Mouse (Mus musculus): Measurements from ENCODE around the gene Slc8b1. TPM values are rescaled to one million over a fixed set of nuclear protein-coding genes. Genes with fewer than 3 reads are reported as not detected.

The Slc8b1 gene
- total RNA-seq, 2 experiments from 2014 or later, result 12.5 to 13.9 TPM

- intact Hi-C loops (cut with DNase I), result no loop called here
- DNase-seq, result no peak
These were observed 72.5 kb downstream of the Slc8b1 start for GRCm38 (mm10) chr5:120583511-120583910.

Other genes with a start within 250 kb of the Slc8b1 start
- gene Lhx5, start 79.5 kb upstream of the Slc8b1 start, total RNA-seq (2021), result not detected
- gene Sdsl, start 38.4 kb upstream of the Slc8b1 start, total RNA-seq (2021), result 1 to 10 TPM; 8.3 to 9.1 TPM
- gene Sds, start 34.6 kb upstream of the Slc8b1 start, total RNA-seq (2021), result 1 to 10 TPM; 1.2 to 2.2 TPM
- 10 to 100 TPM; 37.3 to 49.8 TPM for gene Plbd2, start 7.5 kb upstream of the Slc8b1 start, total RNA-seq (2021)
- 10 to 100 TPM; 32.5 to 36.0 TPM for gene Tpcn1, start 77.5 kb downstream of the Slc8b1 start, total RNA-seq (2021)
- not detected for gene Iqcd, start 77.8 kb downstream of the Slc8b1 start, total RNA-seq (2021)
- gene Rita1, start 101.4 kb downstream of the Slc8b1 start, total RNA-seq (2021), result 10 to 100 TPM; 15.0 to 17.1 TPM
- gene Ddx54, start 101.6 kb downstream of the Slc8b1 start, total RNA-seq (2021), result 10 to 100 TPM; 22.2 to 24.3 TPM
- gene Cfap73, start 123.1 kb downstream of the Slc8b1 start, total RNA-seq (2021), result not detected
- gene Rasal1, start 137.6 kb downstream of the Slc8b1 start, total RNA-seq (2021), result not detected
- gene Dtx1, start 200.8 kb downstream of the Slc8b1 start, total RNA-seq (2021), result 1 to 10 TPM; 1.8 to 1.9 TPM
- gene Oas2, start 238.7 kb downstream of the Slc8b1 start, total RNA-seq (2021), result 1 to 10 TPM in 1 of 2 experiments, under 1 TPM in 1; 0.80 to 2.4 TPM